Mouse (Mus musculus): ENCODE measurements at regions not wholly inside any gene's neighbourhood (a gene's known extent, or its start where the extent isn't known, plus 50 kb on each side); places are given as distances from the start of the nearest gene placed in this dataset.

DNA sequence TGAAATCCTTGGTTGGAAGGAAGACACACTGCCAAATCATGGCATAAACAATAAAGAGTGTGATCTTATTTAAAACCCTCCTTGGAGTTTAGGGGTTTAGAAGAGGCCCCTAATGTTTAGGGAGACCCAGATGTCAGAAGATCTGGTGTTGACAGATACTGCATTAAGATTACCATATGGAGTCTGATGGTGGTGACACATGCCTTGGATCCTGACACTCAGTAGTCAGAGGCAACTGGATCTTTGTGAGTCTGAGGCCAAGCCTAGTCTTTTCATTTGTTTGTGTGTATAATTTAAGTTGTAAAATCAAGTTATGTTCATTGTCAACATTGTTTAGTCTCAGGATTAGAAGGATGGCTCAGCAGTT, 565.7 kb downstream of the Tmem132b start:
- Histone ChIP-seq H3K27me3 (ENCODE audit: insufficient read depth, low read length) (no peaks in the 10 kb centered on the region), H3K4me2 (ENCODE audit: low read length) (no peak overlapping the region), H3K27ac (no peak overlapping the region), H3K9me3 (replicated peaks; ENCODE audit: low read length) (no peaks in the 10 kb centered on the region; the same call in 1 of the 2 replicates), H3K36me3 (ENCODE audit: insufficient read depth, low read length) (no peaks in the 10 kb centered on the region), H3K4me1 (replicated peaks; ENCODE audit: insufficient read depth, low read length) (no peaks in the 10 kb centered on the region), H3K4me3 (replicated peaks; ENCODE audit: low read depth, low read length) (no peak overlapping the region), H3K9ac (ENCODE audit: low read depth, low read length) (no peak overlapping the region)
- DNase-seq (ENCODE audit: low spot score) (no peak), ATAC-seq (replicated peaks; ENCODE audit: low FRiP score, low read depth) (no peak)
- no peak for TF ChIP-seq CTCF (IDR thresholded peaks at IDR 0.05; ENCODE audit: low read depth)

DNA sequence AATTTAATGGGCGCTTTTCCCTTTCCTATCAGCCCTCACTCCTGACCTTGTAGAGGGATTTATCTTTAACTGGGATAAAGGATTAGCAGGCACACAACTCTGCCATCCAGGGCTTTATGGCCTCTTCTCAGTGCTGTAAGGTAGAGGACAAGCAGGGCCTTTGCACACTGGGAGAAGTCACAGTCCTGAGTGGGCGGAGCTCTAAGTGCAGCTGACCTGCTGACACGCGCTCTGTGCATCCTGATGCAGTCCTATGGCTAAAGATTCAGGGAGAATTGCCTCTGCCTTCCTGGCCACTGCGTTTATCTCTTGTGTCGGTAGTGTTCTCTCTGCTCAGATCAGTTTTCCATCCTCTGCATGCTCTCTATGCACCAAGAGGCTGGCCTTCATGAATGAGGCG, 566.9 kb downstream of the Tmem132b start:
- Histone ChIP-seq H3K9ac (ENCODE audit: low read depth, low read length) (no peak overlapping the region), H3K4me2 (ENCODE audit: low read length) (no peak overlapping the region), H3K27ac (no peak overlapping the region), H3K9me3 (replicated peaks; ENCODE audit: low read length) (no peaks in the 10 kb centered on the region; the same call in 1 of the 2 replicates), H3K27me3 (ENCODE audit: insufficient read depth, low read length) (no peaks in the 10 kb centered on the region), H3K4me1 (replicated peaks; ENCODE audit: insufficient read depth, low read length) (no peaks in the 10 kb centered on the region), H3K36me3 (ENCODE audit: insufficient read depth, low read length) (no peaks in the 10 kb centered on the region), H3K4me3 (replicated peaks; ENCODE audit: low read depth, low read length) (no peak overlapping the region)
- no peak for TF ChIP-seq CTCF (IDR thresholded peaks at IDR 0.05; ENCODE audit: low read depth)
- WGBS, result 71% methylated on average over 7 of the region's 7 CpGs
- no peak for ATAC-seq (replicated peaks; ENCODE audit: low FRiP score, low read depth)
- no peak for DNase-seq (ENCODE audit: low spot score)

DNA sequence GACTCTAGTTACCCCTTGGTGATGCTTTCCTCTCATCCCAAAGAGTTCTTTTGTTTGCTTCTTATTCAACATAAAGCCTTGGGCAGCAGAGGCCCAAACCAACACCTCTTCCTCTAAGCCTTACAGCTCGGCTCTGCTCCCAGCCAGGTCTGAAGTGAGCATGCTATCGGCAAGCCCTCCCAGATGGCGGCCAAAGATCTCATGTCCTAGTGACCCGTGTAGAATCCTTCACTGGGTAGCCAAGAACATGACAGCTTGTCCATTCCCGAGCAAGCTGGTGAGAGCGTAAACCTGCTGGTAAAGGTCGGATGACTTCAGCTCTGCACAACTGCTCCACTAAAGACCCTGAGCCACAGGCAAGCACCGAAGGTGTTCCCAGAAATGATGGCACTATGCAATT, 568.4 kb downstream of the Tmem132b start:
- Histone ChIP-seq H3K4me2 (ENCODE audit: low read length) (no peak overlapping the region), H3K27ac (no peak overlapping the region), H3K9me3 (replicated peaks; ENCODE audit: low read length) (no peaks in the 10 kb centered on the region; the same call in 1 of the 2 replicates), H3K36me3 (ENCODE audit: insufficient read depth, low read length) (no peaks in the 10 kb centered on the region), H3K4me3 (replicated peaks; ENCODE audit: low read depth, low read length) (no peak overlapping the region), H3K9ac (ENCODE audit: low read depth, low read length) (no peak overlapping the region), H3K27me3 (ENCODE audit: insufficient read depth, low read length) (no peaks in the 10 kb centered on the region), H3K4me1 (replicated peaks; ENCODE audit: insufficient read depth, low read length) (no peaks in the 10 kb centered on the region)
- 80% methylated on average over 8 of the region's 8 CpGs for WGBS
- ATAC-seq (replicated peaks; ENCODE audit: low FRiP score, low read depth) (no peak), DNase-seq (ENCODE audit: low spot score) (no peak)
- no peak for TF ChIP-seq CTCF (IDR thresholded peaks at IDR 0.05; ENCODE audit: low read depth)

DNA sequence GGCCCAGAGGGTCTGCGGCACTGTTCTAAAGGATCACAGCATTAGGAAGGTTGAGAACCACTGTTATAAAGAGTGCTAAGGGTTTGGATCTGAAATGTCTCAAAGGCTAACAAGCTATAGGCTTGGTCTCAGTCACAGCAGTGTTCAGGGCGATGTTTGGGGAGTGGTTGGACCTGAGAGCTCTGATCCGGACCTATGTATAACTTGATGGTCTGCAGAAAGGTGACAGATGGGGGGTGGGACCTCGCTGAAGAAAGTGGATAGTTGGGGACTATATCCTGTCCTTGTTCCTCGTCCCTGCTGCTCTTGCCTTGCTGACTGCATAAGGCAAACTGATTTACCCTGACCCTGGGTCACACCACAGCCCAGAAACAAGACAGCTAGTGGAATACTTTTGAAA, 572.9 kb downstream of the Tmem132b start:
- no peak for ATAC-seq (replicated peaks; ENCODE audit: low FRiP score, low read depth)
- no peak for TF ChIP-seq CTCF (IDR thresholded peaks at IDR 0.05; ENCODE audit: low read depth)
- Histone ChIP-seq H3K4me3 (replicated peaks; ENCODE audit: low read depth, low read length) (no peak overlapping the region), H3K27me3 (ENCODE audit: insufficient read depth, low read length) (no peaks in the 10 kb centered on the region), H3K9me3 (replicated peaks; ENCODE audit: low read length) (no peaks in the 10 kb centered on the region), H3K27ac (no peak overlapping the region), H3K4me2 (ENCODE audit: low read length) (no peak overlapping the region), H3K4me1 (replicated peaks; ENCODE audit: insufficient read depth, low read length) (no peaks in the 10 kb centered on the region), H3K36me3 (ENCODE audit: insufficient read depth, low read length) (no peaks in the 10 kb centered on the region), H3K9ac (ENCODE audit: low read depth, low read length) (no peak overlapping the region)
- 69% methylated on average over 5 of the region's 5 CpGs for WGBS
- no peak for DNase-seq (ENCODE audit: low spot score)

DNA sequence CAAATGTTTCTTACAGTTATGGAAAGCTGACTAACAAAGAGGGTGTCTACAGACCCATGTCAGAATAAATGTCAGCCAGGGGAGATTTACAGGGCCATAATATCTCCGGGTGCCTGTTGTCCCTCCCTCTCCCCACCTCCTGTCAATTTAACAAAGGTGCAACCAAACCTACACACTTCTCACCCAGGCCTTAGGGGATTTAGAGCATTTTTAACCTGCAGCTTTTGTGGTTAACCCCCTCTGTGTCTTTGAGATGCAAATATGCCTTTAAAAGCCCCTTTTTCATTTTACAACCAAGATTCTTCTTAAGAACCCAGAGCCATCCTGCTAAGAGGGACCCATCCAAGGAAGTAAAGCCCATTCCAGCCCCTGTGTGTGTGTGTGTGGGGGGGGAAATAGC, 573.3 kb downstream of the Tmem132b start:
- TF ChIP-seq CTCF (IDR thresholded peaks at IDR 0.05; ENCODE audit: low read depth), result no peak
- Histone ChIP-seq H3K4me2 (ENCODE audit: low read length) (no peak overlapping the region), H3K36me3 (ENCODE audit: insufficient read depth, low read length) (no peaks in the 10 kb centered on the region), H3K9ac (ENCODE audit: low read depth, low read length) (no peak overlapping the region), H3K4me3 (replicated peaks; ENCODE audit: low read depth, low read length) (no peak overlapping the region), H3K27me3 (ENCODE audit: insufficient read depth, low read length) (no peaks in the 10 kb centered on the region), H3K4me1 (replicated peaks; ENCODE audit: insufficient read depth, low read length) (no peaks in the 10 kb centered on the region), H3K27ac (no peak overlapping the region), H3K9me3 (replicated peaks; ENCODE audit: low read length) (no peaks in the 10 kb centered on the region)
- 39% methylated on average over 1 of the region's 1 CpGs for WGBS
- no peak for DNase-seq (ENCODE audit: low spot score)
- ATAC-seq (replicated peaks; ENCODE audit: low FRiP score, low read depth), result no peak

DNA sequence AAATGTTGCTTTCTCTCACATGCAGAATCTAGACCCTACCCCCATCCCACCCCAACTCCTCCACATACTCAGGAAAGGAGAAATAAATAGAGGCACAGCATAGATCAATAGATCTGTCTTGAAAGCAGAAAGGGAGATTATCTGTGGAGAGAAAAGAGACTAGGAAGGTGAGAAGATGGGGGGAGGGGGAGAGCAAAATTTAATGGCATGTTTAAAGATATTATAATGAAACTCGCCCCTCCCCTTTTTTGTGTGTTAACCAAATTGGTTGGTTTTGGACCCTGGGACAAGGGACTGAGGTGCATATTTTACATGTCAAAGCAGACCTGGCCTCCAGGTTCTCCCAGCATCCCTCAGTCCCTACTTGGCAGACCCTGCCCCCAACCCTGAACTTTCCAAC, 573.9 kb downstream of the Tmem132b start:
- Histone ChIP-seq H3K27ac (no peak overlapping the region), H3K27me3 (ENCODE audit: insufficient read depth, low read length) (no peaks in the 10 kb centered on the region), H3K4me1 (replicated peaks; ENCODE audit: insufficient read depth, low read length) (no peaks in the 10 kb centered on the region), H3K4me3 (replicated peaks; ENCODE audit: low read depth, low read length) (no peak overlapping the region), H3K9ac (ENCODE audit: low read depth, low read length) (no peak overlapping the region), H3K36me3 (ENCODE audit: insufficient read depth, low read length) (no peaks in the 10 kb centered on the region), H3K4me2 (ENCODE audit: low read length) (no peak overlapping the region), H3K9me3 (replicated peaks; ENCODE audit: low read length) (no peaks in the 10 kb centered on the region)
- TF ChIP-seq CTCF (IDR thresholded peaks at IDR 0.05; ENCODE audit: low read depth), result no peak
- DNase-seq (ENCODE audit: low spot score), result no peak
- ATAC-seq (replicated peaks; ENCODE audit: low FRiP score, low read depth), result no peak
- 75% methylated on average over 1 of the region's 1 CpGs for WGBS

DNA sequence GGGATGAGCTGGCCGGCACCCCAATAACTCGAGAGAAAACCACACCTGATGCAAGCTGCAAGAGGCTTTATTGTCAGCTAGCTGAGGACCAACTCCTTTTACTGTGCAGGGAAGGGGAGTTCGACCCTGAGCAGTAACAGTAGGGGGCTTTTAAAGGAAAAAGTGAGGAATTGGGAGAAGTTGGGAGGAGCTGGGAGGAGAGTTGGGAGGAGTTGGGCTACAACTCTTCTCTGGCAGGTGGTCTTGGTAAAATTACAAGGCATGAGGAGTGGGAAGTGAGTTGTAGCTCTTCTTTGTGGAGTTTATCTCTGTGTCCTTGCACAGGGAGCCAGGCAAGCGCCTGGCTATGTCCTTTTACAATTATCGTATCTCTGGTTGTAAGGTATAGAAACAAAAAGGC, 575.4 kb downstream of the Tmem132b start:
- no peak overlapping the region for H3K9ac ChIP-seq (ENCODE audit: low read depth, low read length)
- ATAC-seq (replicated peaks; ENCODE audit: low FRiP score, low read depth) (no peak), DNase-seq (ENCODE audit: low spot score) (no peak)
- no peaks in the 10 kb centered on the region for H3K4me1 ChIP-seq (replicated peaks; ENCODE audit: insufficient read depth, low read length)
- no peaks in the 10 kb centered on the region for H3K9me3 ChIP-seq (replicated peaks; ENCODE audit: low read length)
- H3K27ac ChIP-seq, result no peak overlapping the region
- H3K36me3 ChIP-seq (ENCODE audit: insufficient read depth, low read length), result no peaks in the 10 kb centered on the region
- no peaks in the 10 kb centered on the region for H3K27me3 ChIP-seq (ENCODE audit: insufficient read depth, low read length)
- no peak for TF ChIP-seq CTCF (IDR thresholded peaks at IDR 0.05; ENCODE audit: low read depth)
- 82% methylated on average over 5 of the region's 5 CpGs for WGBS
- H3K4me2 ChIP-seq (ENCODE audit: low read length), result no peak overlapping the region
- no peak overlapping the region for H3K4me3 ChIP-seq (replicated peaks; ENCODE audit: low read depth, low read length)
